Mouse (Mus musculus): ENCODE data around the gene Snap25. TPM values are rescaled to one million over a fixed set of nuclear protein-coding genes. Genes with fewer than 3 reads are reported as not detected.

Snap25 gene
- polyA plus RNA-seq, 1 experiment from 2014 or later, result 0.39 TPM

GRCm38 (mm10) chr2:136801102-136801501, 87.8 kb downstream of the Snap25 start:
- H3K27ac ChIP-seq, result no peak overlapping the region
- no peak for DNase-seq (ENCODE audit: low spot score)
- no peaks in the 10 kb centered on the region for H3K36me3 ChIP-seq
- H3K4me1 ChIP-seq, result no peaks in the 10 kb centered on the region
- no peak overlapping the region for H3K4me3 ChIP-seq
- no peaks in the 10 kb centered on the region for H3K9me3 ChIP-seq (replicated peaks)
- H3K27me3 ChIP-seq (ENCODE audit: low read depth, poor library complexity, severe bottlenecking), result no peaks in the 10 kb centered on the region

DNA sequence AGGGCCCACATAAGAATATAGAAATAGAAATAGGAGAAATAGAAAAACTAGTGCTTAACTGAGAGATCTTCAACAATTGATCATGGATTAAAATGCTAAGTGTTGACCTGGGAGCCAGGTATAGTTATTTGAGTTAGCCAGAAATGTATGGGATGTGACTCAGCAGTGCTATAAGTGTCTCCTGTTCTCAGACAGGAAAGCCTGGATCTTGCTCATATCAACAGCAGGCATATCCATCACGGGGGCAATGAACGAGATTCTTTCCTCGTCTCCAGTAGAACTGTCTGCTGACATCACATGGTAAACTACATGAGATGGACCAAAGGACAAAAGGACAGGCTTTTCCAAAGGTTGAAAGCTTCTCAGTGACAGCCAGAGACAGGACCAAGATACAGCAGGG, 88.8 kb downstream of the Snap25 start:
- Histone ChIP-seq H3K4me1 (no peaks in the 10 kb centered on the region), H3K4me3 (no peak overlapping the region), H3K36me3 (no peaks in the 10 kb centered on the region), H3K27me3 (ENCODE audit: low read depth, poor library complexity, severe bottlenecking) (no peaks in the 10 kb centered on the region), H3K9me3 (replicated peaks) (no peaks in the 10 kb centered on the region), H3K27ac (no peak overlapping the region)
- no peak for DNase-seq (ENCODE audit: low spot score)
- 91% methylated on average over 3 of the region's 3 CpGs for WGBS

DNA sequence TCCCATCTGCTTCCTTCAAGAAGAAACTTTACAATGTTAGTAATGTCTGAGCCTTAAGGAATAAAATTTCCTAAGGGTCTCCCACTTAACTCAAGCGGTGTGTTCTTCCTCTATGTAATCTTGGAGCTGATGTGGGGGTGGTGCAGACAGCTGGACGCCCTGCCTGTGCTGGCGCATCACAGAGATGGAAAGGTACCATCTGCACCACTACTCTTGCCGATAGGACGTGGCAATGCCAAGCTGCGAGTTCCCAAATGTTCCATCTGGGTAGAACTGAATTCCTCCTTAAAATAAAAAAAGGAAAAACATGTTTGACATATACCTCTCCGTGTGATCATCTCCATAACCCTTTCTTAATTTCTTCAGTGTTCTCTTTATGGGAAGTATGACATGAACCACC, 89.9 kb downstream of the Snap25 start:
- H3K36me3 ChIP-seq, result no peaks in the 10 kb centered on the region
- 91% methylated on average over 7 of the region's 7 CpGs for WGBS
- no peak for DNase-seq (ENCODE audit: low spot score)

GRCm38 (mm10) chr2:136807992-136808726, 94.9 kb downstream of the Snap25 start:
- Histone ChIP-seq H3K27me3 (ENCODE audit: low read depth, poor library complexity, severe bottlenecking) (no peaks in the 10 kb centered on the region), H3K27ac (no peak overlapping the region), H3K4me1 (no peaks in the 10 kb centered on the region), H3K4me3 (no peak overlapping the region), H3K9me3 (replicated peaks) (no peaks in the 10 kb centered on the region), H3K36me3 (no peaks in the 10 kb centered on the region)
- DNase-seq (ENCODE audit: low spot score), result no peak
- 85% methylated on average over 8 of the region's 8 CpGs for WGBS

More for the DNA sequence above, 89.9 kb downstream of the Snap25 start:
- H3K9me3 ChIP-seq (replicated peaks), result no peaks in the 10 kb centered on the region
- no peaks in the 10 kb centered on the region for H3K4me1 ChIP-seq
- no peaks in the 10 kb centered on the region for H3K27me3 ChIP-seq (ENCODE audit: low read depth, poor library complexity, severe bottlenecking)
- no peak overlapping the region for H3K4me3 ChIP-seq
- H3K27ac ChIP-seq, result no peak overlapping the region

- Histone ChIP-seq H3K9me3 (replicated peaks) (no peaks in the 10 kb centered on the region), H3K27me3 (ENCODE audit: low read depth, poor library complexity, severe bottlenecking) (no peaks in the 10 kb centered on the region), H3K27ac (no peak overlapping the region), H3K4me3 (no peak overlapping the region), H3K36me3 (no peaks in the 10 kb centered on the region), H3K4me1 (no peaks in the 10 kb centered on the region)
- 96% methylated on average over 1 of the region's 1 CpGs for WGBS
- no peak for DNase-seq (ENCODE audit: low spot score)
Observed at GRCm38 (mm10) chr2:136811331-136811730, 98.1 kb downstream of the Snap25 start.

DNA sequence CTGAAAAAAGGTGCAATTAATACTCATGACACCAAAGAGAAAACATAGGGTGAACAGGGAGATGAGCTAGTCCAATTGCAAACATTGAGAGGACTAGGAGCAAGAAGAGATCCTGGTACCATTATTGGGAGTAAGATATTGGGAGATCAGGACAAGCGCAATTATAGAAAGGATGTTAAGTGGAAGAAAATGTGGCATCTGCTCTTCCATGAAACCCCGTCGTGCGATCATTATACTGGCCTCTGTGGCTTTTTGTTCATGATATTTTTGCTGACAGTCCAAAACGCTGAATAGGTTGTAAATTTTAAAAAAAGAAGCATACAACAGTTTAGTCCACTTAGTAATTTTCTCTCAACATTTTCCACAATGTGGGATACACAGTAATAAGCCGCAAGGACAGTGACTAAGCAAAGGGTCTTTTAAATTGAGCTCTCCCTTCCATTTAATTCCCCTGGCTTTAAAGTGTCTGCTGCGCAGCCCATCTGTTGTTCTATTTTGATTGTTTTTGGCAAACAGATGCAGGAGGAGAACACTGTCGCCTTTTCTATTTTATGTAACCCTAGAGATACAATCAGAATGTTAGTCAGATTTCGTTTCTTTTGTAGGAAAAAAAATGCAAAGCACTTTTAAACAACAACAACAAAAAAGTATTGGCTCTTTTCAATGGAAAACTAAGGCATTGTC, 103.6 kb downstream of the Snap25 start:
- Histone ChIP-seq H3K4me1 (no peaks in the 10 kb centered on the region), H3K36me3 (no peaks in the 10 kb centered on the region), H3K4me3 (no peak overlapping the region), H3K9me3 (replicated peaks) (no peaks in the 10 kb centered on the region), H3K27me3 (ENCODE audit: low read depth, poor library complexity, severe bottlenecking) (no peaks in the 10 kb centered on the region), H3K27ac (no peak overlapping the region)
- 87% methylated on average over 9 of the region's 9 CpGs for WGBS
- no peak for DNase-seq (ENCODE audit: low spot score)

DNA sequence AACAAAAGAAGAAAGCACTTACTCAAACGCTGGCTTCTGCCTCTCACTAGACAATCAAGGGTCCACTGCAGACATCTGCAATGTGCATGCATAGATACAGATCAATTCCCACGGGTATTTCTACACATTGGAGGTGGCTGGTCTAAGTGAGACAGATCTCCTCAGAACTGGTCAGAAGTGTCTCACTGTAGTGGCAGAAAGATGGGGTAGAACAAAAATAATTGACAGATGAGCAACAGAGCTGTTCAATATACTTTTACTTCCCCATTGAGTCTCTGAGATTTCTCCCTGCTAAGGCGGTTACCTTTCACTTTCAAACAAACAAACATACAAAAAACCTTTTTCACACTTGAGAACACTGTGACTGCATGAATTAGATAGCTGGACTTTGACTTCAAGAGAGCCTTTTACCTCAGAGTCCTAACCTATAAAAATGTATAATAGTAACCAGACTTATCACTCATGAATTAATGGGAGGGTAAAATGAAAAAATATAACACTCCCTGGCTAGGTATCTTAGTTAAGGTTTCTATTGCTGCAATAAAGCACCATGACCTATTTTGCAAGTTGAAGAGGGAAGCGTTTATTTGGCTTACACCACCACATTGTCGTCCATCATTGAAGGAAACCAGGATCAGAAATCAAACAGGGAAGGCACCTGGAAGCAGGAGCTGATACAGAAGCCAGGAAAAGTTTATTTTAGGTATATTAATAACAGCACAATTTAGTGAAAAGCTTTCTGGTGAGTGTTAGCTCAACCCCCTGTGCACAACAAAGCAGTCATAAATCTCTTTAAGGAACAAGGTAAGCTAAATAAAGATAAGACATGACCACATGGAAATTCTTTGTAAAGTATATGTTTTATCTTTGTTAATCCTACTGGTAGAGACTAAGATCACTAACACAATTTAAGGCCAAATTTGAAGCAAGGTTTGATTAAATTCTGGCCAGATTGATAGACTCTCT, 110.8 kb downstream of the Snap25 start:
- 61% methylated on average over 5 of the region's 5 CpGs for WGBS
- Histone ChIP-seq H3K4me1 (no peaks in the 10 kb centered on the region), H3K36me3 (no peaks in the 10 kb centered on the region), H3K4me3 (no peak overlapping the region), H3K27me3 (ENCODE audit: low read depth, poor library complexity, severe bottlenecking) (no peaks in the 10 kb centered on the region), H3K9me3 (replicated peaks) (no peaks in the 10 kb centered on the region), H3K27ac (no peak overlapping the region)
- no peak for DNase-seq (ENCODE audit: low spot score)

DNA sequence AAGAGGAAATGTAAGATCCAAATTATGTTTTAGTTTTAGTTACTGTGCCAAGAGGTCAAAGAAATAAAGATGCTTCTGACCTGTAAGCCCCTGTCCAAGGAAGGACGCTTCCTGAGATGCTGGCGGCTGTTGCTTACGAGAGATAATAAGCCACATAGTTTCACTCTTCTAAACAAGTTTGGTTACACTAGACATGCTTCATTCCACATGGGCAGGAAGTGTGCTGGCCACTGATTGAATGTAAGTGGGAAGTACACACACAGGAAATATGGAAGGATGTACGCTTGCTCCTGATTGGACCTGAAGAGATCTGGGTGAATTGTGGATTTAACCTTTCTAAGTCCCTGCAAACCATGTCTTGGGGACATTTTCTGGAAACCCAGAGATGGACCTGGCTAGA, 114.4 kb downstream of the Snap25 start:
- WGBS, result 85% methylated on average over 4 of the region's 4 CpGs
- DNase-seq (ENCODE audit: low spot score), result no peak
- Histone ChIP-seq H3K9me3 (replicated peaks) (no peaks in the 10 kb centered on the region), H3K27me3 (ENCODE audit: low read depth, poor library complexity, severe bottlenecking) (no peaks in the 10 kb centered on the region), H3K27ac (no peak overlapping the region), H3K4me3 (no peak overlapping the region), H3K4me1 (no peaks in the 10 kb centered on the region), H3K36me3 (no peaks in the 10 kb centered on the region)

Other genes with a start within 250 kb of the Snap25 start
- gene Ankef1, start 211.5 kb upstream of the Snap25 start, polyA plus RNA-seq (2016; fragmentation: Nextera tagmentation; extraction: Ambion mirVana), result 0.28 and 0.29 TPM in 2 replicates
- 40.4 and 46.1 TPM in 2 replicates for gene AL731706.2, start 172.2 kb downstream of the Snap25 start, polyA plus RNA-seq (2016; fragmentation: Nextera tagmentation; extraction: Ambion mirVana)
- gene Slx4ip, start 177.8 kb downstream of the Snap25 start, polyA plus RNA-seq (2016; fragmentation: Nextera tagmentation; extraction: Ambion mirVana), result 6.1 and 7.4 TPM in 2 replicates
- 18.9 and 21.7 TPM in 2 replicates for gene AL731706.1, start 177.9 kb downstream of the Snap25 start, polyA plus RNA-seq (2016; fragmentation: Nextera tagmentation; extraction: Ambion mirVana)
- 11.8 and 12.4 TPM in 2 replicates for gene Mkks, start 177.9 kb downstream of the Snap25 start, polyA plus RNA-seq (2016; fragmentation: Nextera tagmentation; extraction: Ambion mirVana)